ENCODE assay signal across 26 mouse cellular contexts in the genomic region with DNA sequence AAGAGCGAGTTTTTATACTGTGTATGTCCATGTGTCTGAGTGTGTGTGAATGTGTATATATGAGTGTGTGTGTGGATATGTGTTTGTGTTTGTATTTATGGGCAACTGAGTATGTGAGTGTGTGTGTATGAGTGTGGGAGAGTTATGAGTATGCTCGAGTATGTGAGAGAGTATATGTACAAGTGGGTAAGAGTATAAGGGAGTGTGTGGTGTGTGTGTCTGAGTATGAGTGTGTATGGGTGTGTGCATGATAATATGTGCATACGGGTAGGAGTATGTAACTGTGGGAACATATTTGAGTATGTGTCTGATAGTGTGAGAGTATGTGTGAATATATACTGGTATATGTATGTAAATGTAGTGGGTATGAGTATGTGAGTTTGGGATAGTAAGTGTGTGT.
"Had no signal": no experiment of that assay in that cellular context is flagged by ENCODE, and none has a peak within 500 bp of the region (broad histone marks: within the 10 kb centered on the region; RNA-seq: fewer than 3 reads in every experiment).

No protein-coding gene starts in this region.

- H3K36me3 ChIP-seq: heart, embryonic 13.5 days; heart, embryonic 15.5 days; hindbrain, embryonic 12.5 days; kidney, embryonic 15.5 days; limb, embryonic 13.5 days; limb, embryonic 15.5 days; liver, embryonic 12.5 days had no signal

- H3K4me3 ChIP-seq: heart, adult 2 months; heart, embryonic 13.5 days; heart, embryonic 15.5 days; hindbrain, embryonic 12.5 days; kidney, embryonic 15.5 days; limb, embryonic 13.5 days; limb, embryonic 15.5 days; liver, embryonic 12.5 days had no signal

- ATAC-seq: hindbrain, postnatal 0 days; intestine, embryonic 16.5 days; liver, embryonic 12.5 days had no signal

- H3K9me3 ChIP-seq: heart, embryonic 13.5 days; heart, embryonic 15.5 days; hindbrain, embryonic 12.5 days; kidney, embryonic 15.5 days; limb, embryonic 13.5 days; limb, embryonic 15.5 days; liver, embryonic 12.5 days had no signal

- H3K9ac ChIP-seq: heart, embryonic 13.5 days; heart, embryonic 15.5 days; hindbrain, embryonic 12.5 days; hindbrain, embryonic 14.5 days; kidney, embryonic 15.5 days; limb, embryonic 13.5 days; limb, embryonic 15.5 days; liver, embryonic 12.5 days had no signal

- H3K4me2 ChIP-seq: heart, embryonic 11.5 days; heart, embryonic 13.5 days; heart, embryonic 15.5 days; hindbrain, embryonic 12.5 days; hindbrain, embryonic 14.5 days; kidney, embryonic 15.5 days; limb, embryonic 13.5 days; limb, embryonic 15.5 days; liver, embryonic 12.5 days had no signal

- H3K27me3 ChIP-seq: heart, embryonic 13.5 days; heart, embryonic 15.5 days; hindbrain, embryonic 12.5 days; kidney, embryonic 15.5 days; limb, embryonic 13.5 days; limb, embryonic 15.5 days; liver, embryonic 12.5 days had no signal

- H3K27ac ChIP-seq: heart, adult 2 months; heart, embryonic 13.5 days; heart, embryonic 15.5 days; hindbrain, embryonic 12.5 days; hindbrain, embryonic 14.5 days; hindbrain, postnatal 0 days; kidney, embryonic 15.5 days; kidney, postnatal 0 days; limb, embryonic 13.5 days; limb, embryonic 15.5 days; liver, embryonic 12.5 days had no signal

- H3K4me1 ChIP-seq: heart, embryonic 13.5 days; heart, embryonic 15.5 days; hindbrain, embryonic 12.5 days; kidney, embryonic 15.5 days; limb, embryonic 13.5 days; limb, embryonic 15.5 days; liver, embryonic 12.5 days had no signal

- DNase-seq: gastrocnemius, postnatal 14 days; gastrocnemius, postnatal 36 days; heart, adult 11 months; heart, adult 2 months; heart, postnatal 14 days; heart, postnatal 36 days; kidney, adult 11 months; kidney, adult 2 months; kidney, adult 9 months; kidney, postnatal 14 days; kidney, postnatal 36 days; layer of hippocampus, adult 9-11 months; layer of hippocampus, postnatal 36 days; left cerebral cortex, postnatal 4 days had no signal
